Mouse (Mus musculus) thymus, adult 18-20 months (tissue): ENCODE measurements around the gene Stk40.
"Not testable (repeated sequence)": the region's sequence is repeated elsewhere in the genome, so short reads cannot be mapped to it uniquely, and the experiment has no call there.

Source experiments
- DNase-seq, 2 experiments: peaks; one replicate each; pipeline ENCODE4 v3.0.0; 2022; ENCODE audit warnings: mixed read lengths in 2 of 2

Stk40 gene

DNA sequence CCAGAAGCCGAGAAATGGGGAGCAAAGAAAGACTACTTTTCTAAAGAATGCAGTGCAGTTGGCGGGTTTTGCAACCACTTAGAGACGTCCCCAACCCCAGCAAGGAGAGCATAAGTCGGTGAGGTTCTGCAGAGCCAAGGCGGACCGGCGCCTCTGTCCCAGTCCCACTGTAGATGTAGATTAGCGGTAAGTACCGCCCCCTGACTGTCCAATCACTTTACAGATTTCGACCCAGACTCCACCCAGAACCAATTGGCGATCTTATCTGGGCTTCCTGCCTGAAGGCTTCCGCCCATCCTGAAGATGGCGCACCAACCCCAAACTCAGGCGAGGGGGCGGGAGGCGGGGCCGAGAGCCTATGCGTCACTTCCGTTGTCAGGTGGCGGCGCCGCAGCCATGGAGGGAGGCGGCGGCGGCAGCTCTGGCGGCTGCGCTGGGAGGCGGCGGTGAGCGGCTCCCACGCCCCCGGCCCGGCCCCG is at the start of gene Stk40:
Gene Stk40 (plus strand): TSS at position 368 of the 479 bp plus-strand sequence.
- DNase-seq: peak; percentile 92 to 93

DNA sequence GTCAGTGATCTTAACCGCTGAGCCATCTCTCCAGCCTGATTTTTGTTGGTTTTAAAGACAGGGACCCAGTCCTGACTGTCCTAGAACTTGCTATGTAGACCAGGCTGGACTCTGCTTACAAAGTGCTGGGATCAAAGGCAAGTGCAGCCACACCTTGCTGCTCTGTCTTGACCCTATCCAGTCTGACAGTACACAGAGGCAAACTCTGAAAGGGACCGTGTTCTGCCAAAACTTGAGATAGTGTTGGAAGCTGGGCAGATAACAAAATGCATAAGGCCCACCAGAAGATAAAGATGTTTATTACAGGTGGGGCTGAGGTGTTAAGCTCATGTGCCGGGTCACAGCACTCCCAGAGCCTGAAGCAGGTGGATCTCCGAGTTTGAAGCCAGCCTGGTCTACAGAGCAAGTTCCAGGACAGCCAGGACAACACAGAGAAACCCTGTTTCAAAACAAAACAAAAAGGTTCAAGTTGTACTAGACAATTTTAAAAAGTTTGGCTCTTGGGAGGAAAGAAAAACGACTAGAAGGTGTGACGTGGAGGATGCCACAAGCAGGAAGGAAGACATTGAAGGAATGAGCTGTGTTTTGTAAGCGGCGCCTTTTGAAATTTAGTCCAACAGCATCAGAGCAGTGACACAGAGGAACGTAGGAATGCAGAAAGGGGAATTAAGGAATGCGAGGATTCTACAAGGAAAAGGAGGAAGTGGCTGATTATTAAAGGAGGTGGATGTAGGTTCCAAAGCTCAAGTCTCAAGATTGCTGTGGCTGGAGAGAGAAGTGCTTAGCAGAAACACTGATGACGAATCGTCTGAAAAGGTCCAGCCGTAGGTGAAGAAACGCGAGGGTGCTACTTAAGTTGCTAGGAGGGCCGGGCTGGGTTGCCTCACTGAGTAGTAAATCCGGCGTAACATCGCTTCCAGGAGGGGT is 46.3 kb upstream of the Stk40 start:
- no peak for DNase-seq

DNA sequence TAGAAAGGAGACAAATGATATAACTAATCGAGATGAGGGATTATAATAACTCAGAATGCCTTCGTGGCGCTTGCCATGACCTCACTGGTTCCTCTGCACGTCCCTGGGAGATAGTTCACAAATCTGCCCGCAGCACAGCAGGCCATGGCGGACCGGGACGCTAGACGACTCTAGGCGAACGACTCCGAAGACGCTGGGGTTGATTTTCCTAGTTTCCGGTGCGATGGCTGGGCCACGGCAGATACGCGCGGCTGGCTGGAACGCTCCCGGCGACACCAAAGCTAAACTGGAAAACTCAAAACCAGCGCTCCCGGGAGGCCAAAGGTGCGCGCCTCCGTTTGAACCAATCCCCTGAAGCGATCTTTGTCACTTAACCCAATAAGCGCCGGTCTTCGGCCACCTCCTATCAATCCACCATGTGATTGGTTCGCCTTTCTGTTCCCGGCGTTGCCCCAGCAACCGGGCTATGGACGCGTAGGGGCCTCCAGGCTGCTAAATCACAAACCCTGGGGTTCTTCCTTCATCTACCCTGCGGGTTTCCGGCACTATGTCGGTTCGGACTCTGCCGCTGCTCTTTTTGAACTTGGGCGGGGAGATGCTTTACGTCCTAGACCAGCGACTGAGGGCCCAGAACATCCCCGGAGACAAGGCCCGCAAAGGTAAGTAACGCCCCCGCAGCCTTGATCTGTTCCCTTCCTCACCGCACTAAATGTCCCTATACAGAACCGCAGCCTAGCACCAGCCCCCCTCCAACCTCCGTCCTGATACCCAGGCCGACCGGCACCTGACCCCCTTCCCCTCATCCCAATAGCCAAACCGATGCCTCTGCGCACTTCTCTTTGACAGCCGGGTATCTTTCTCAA is 45.4 kb upstream of the Stk40 start, which contains the start of gene Oscp1:
Gene Oscp1 (plus strand): TSS at position 432 of the 863 bp plus-strand sequence.
- peak; percentile 79 to 88 for DNase-seq

DNA sequence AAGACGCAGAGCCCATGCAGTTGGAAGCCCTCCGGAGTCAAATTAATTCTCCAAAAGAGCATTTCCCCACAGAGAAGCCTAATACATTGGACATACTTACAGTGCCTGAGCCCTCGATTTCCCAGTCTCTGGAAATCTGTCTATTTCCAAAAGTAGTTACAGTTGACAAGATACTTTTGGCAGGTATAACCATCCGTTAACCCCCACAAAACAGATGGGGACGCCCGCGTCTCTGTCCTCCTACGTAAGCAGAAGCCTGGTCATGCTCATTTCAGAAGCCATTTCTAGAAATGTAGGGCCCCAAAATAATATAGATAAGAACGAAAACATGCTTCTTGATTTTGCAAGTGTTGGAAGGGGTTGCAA is 44.8 kb upstream of the Stk40 start:
- DNase-seq: no peak

DNA sequence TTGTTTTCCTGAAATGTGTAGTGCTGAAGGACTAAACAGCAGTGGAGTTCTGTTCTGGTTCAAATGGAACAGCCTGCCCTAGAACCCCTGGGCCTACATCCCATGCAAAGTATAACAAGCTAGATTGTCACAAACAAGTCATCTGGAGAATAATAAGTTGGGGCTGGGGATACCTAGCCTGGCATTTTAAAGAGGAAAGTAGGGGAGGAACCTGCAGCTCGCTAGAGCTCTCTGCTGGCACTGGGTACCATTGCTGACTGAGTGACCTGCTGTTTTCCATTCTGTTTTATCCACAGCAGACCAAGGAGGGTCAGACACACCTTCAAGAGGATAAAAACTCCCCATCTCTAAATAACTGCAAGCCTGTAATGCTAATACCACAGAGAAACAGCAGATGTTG is 40.9 kb upstream of the Stk40 start:
- no peak for DNase-seq

DNA sequence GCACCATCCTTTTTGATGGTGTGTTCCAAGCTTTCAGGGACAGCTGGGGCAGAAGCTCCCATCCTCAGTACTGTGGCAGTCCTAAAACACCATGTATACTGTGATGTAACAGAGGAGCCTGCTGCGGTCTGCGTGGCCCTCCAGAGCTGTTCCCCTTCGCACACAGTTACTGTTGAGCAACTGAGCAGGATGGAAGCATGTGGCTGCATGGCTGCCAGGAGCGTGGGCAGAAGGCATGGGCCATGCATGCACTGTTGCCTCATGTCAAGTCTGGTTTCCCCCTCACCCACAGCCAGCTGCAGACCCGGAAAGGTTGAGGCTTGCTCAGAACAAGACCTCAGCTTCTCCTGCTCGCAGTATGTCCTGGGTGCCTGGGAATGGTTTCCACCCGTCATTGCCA is 38.5 kb upstream of the Stk40 start:
- DNase-seq: no peak

DNA sequence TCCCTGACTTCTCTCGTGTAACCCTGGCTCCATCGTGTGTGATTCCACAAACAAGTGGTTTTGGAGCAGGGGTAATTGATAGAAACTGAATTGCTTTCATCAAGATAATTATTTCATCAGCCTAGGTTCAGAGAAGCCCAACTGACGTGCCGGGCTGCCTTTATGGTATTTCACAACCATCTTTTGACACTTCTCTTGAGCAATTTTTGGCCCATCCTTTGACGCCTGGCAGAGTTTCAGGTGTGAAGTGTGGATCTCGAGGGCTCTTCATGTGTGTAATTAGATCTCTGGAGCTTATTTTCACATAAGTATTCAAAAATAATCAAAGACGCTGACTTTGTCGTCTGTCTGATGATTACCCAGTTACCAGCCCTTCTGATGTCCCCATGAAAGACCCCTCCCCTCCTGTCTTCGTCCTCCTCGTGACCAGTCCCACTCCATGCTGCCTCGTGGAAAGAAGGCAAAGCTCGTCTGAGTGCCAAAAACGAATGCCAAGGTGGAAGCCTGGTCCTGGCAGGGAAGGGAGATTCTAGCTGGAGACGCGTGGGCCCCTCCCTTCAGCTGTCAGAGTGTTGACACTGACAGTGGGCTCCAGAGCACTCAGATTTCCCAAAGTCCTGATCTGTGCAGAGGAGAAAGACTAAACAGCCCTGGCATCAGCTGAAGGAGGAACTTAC is 36.2 kb upstream of the Stk40 start:
- DNase-seq: no peak

DNA sequence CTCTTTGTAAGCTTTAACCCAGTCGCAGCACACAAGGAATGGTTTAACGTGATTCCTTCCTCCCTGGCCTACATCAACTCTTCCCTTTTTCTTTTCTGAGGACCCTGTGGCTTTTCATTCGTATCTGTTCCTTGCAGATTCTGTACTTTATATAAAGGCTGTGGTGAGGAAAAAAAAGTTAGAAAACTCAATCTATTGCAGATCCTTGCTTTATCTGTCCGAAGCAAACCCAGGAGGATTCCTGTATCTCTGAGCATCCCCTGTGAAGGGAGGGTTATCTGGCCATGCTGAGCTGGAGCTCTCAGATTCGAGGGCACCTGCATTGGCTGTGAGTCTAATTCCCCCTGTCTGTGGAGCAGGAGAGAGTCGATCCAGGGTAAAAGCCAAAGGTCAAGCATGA is 34.9 kb upstream of the Stk40 start:
- DNase-seq: no peak

DNA sequence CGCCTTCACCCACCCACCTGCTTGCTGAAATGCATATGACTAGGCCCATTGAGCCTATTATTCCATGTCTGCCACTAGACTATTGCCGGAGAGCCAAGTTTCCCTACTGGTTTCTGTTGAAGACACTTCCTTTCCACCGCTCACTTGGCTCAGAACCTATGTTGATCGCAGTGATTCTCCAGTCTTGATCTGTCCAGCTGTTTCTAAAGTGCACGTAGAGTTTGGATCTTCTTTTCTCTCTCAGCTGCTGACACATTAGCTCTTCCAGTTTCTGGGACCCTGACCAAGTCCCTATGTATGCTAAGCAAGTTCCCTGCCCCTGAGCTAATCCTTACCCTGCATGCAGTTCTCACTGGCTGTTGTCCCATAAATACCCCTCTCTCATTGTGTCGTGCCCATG is 25.9 kb upstream of the Stk40 start:
- no peak for DNase-seq

DNA sequence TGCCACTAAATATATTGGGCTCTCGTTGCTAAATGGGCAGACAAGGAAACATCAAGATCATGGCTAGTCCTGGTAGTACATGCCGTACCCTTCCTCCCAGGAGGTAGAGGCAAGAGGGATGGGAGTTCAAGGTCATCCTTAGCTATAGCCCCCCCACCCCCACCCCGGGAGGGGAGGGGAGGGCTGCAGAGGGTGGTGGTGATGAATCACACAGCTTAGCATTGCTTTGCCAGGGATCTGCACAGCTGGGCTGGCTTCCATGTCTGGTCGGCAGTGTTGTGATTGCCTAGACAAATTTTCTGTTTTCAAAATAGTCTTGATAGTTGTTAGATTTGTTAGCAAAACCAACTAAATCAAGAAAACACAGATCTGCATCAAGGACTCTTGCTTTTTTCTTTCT is 24.5 kb upstream of the Stk40 start:
- DNase-seq: no peak

DNA sequence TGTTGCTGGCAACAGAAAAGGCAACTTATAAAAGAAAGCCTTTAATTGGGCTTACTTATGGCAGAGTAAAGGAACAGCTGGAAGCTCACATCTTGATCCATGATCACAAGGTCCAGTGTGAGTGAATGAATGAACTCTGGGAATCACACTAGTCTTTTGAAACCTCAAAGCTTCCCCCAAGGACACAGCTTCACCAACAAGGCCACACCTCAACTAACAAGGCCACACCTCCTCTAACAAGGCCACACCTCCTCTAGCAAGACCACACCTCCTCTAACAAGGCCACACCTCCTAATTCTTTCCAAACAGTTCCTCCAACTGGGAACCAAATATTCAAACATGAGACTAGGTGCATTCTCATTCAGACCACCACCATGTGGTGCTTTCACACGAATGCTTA is 22.2 kb upstream of the Stk40 start:
- no peak for DNase-seq

DNA sequence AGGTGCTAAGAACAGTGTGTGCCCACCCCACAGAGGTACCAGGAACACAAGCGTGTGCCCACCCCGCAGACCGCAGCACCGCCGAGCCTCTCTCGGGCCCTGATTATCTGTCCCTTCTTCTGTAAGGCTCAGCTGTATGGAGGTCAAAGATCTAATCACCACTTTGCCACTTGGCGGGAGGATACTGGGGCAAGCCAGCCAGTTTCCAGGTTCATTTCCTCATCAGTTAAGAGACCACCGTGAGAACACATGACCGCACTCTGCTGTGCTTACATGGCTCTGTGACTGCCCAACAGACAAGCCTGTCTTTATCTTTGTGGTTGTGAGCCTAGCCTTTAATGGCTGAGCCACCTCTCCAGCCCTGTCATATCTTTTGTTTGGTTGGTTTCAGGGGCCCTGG is 20.7 kb upstream of the Stk40 start:
- DNase-seq: no peak

DNA sequence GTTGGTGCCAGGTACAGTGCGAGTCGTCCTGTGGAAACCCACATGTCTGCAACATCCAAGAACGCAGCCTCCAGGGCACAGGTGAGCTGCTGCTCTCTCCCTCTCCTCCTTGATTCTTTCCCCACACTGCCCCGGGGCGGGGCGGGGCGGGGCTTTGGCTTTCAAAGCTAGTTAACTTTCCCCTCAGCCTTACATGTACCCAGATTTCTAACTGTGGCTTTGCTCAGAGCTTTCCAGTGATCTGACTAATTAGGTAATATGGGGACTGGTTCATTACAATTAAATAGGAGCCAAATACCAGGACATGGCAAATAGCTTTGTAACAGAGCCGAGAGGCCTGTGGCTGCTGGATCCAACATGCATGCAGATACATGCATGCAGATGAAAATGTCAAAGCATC is 19.4 kb upstream of the Stk40 start:
- DNase-seq: no peak

DNA sequence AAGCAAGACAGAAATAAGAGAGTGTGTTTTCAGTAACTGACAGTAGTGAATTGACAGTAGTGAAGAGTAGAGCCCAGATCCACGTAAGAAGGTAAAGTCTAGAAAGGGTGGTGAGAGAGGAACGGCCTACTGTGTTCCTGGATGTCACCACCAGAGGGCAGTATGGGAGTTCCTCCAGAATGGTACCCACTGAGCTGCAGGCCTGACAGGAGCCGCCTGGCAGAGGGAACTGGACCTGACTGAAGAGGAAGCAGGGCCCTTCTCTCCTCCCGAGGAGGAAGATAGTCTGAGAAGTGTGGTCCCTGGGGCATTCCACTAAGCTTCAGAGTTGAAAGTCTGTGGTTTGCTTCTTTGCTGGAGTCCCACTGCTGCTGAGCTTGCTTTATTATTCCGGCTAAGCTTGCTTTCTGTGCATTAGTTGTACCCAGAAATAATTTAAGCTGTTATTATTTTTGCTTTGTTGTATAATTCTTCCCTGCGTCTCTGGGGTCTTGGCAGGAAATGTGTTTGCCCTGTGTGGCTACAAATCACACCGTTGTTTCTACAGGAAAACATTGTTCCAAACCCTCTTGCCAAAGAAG is 17.7 kb upstream of the Stk40 start:
- peak; percentile 55 to 68 for DNase-seq

DNA sequence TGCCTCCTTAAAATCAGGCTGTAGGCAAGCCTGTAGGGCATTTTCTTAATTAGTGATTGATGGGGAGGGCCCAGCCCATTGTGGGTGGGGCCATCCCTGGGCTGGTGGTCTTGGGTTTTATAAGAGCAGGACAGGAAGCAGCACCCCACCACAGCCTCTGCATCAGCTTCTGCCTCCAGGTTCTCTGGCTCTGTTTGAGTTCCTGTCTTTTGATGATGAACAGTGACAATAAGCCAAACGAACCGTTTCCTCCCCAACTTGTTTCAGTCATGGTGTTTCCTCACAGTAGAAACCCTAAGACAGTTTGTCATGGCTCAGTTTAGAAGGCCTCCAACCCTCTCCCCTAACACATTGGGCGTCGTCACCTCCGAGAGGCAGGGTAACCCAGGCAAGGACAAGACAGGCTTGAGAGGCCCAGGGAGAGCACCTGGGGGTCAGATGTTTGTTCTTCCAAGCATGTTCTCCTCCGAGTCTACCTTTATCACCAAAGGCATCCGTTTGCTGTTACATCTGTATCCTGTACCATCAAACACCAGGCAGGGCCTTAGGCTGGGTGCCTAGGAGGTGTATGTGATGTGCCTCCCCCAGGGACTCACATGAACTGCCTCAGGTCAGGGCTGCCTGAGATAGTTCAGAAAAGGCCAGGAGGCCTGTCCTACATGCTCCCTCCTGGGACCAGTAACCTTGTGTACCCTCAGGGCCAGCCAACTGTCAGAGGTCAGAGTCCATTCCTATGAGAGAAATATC is 13.5 kb upstream of the Stk40 start:
- peak; percentile 33 to 66 for DNase-seq

DNA sequence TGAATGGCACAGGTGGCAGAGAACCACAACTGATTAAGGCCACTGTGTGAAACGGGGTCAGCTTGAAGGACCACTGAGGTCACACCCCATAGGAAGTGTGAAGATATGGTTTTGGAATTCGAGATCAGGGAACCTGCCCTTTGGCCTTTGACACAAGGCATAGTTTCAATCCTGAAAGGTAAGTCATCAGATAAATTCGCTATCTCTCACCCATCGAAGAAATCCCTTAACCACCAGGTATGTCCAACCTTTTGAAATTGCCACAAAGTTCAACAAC is 13.0 kb upstream of the Stk40 start:
- no peak for DNase-seq

DNA sequence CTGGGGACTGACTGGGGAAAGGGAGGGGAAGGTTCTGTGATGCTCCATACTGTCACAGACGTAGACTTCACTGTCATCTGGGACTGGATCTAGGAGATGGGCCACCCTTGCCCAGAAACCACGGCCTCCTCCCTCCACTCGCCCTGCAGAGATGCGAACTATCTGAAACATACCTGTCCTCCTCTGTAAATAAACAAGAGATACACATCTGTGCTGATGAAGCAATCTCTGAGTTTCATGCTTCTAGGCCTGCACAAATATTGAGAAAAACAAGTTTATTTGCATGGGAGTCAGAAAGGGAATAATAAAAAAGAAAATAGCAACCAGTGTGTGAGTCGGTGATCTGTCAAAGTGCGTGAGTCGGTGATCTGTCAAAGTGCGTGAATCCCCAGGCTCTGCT is 11.9 kb upstream of the Stk40 start:
- no peak for DNase-seq

DNA sequence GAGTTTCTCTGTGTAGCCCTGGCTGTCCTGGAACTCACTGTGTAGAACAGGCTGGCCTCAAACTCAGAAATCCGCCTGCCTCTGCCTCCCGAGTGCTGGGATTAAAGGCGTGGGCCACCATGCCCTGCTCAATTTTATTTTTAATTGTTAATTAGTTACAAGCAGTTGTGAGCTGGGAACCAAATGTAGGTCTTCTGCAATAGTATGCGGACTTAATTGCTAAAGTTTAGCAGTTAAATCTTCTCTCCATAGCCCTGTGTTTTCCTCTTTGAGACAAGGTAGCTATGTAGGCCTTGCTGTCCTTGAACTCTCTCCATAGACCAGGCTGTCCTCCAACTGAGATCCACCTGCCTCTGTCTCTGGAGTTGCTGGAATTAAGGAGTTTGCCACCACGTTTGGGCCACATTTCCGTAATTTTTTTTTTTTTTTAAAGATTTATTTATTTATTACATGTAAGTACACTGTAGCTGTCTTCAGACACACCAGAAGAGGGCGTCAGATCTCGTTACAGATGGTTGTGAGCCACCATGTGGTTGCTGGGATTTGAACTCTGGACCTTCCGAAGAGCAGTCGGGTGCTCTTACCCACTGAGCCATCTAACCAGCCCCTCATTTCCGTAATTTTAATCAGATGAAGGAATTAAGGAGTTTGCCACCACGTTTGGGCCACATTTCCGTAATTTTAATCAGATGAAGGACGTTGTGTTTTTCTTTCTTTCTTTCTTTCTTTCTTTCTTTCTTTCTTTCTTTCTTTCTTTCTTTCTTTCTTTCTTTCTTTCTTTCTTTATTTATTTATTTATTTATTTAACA is 7.9 kb upstream of the Stk40 start:
- not testable (repeated sequence) for DNase-seq

DNA sequence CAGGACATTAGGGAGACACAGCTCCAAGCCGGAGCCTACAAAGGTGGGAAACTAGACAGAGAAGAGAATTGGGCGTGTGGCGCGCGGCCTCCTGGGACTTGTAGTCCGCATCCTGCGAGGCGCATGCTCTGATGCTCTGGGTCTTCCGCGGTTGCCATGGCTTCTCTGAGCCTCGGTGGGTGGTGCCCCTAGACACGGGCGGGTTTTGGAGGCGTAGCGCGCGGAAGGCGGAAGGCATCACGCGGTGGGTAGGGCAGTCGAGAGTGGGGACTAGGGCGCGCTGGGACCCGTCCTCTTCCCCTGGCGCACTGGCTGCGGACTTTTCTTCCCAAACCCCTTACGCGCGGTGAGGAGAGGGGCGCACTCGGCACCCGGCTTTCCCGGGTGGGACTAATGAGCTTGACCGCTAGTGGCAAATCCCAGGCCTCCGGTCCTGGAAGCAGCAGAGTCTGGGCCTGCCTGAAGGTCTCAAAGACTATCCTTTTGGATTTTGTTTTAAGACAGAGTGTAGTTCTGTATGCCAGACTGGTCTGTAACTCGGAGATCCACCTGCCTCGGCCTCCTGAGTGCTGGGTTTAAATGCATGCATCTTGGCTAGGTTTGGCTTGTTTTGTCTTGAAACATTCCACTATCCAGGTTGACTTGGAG is 7.2 kb upstream of the Stk40 start, which contains the start of gene Lsm10:
Gene Lsm10 (plus strand): TSS at position 160 of the 648 bp plus-strand sequence.
- DNase-seq: peak; percentile 96 to 97

DNA sequence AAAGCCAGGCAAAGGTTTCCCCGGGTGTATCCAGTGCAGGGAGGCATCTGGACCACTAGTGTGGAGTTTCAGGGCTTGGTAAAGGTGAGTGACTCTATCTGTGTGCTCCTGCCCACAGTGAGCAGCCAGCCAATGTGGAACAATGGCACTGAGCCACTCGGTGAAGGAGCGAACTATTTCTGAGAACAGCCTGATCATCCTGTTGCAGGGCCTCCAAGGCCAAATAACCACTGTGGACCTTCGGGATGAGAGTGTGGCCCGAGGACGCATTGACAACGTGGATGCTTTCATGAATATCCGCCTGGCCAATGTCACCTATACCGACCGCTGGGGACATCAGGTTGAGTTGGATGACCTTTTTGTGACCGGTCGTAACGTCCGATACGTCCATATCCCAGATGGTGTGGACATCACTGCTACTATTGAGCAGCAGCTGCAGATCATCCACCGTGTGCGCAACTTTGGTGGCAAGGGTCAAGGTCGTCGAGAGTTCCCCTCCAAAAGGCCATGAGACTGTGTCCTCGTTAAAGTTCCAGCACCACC is 6.0 kb upstream of the Stk40 start:
- DNase-seq: no peak
